Mouse (Mus musculus) MEL (cell line): ENCODE measurements around the gene Cabp4. TPM values are rescaled to one million over a fixed set of nuclear protein-coding genes. Genes with fewer than 3 reads are reported as not detected.

Experiments used
- DNase-seq: peaks from one replicate; pipeline ENCODE4 v3.0.0; 2011; ENCODE audit warnings: low read depth, low spot score
- H3K27ac ChIP-seq: 2 replicates; pipeline ENCODE4 v1.5.1; 2012; ENCODE audit warnings: low read depth, mild to moderate bottlenecking, control low read depth, low read length, moderate library complexity; ENCODE audit not compliant: control insufficient read depth
- H3K27me3 ChIP-seq, 2 experiments: fragments of 150-350 bp in 1 of 2; sonication (generic) in 1 of 2; 2 replicates each; pipeline ENCODE4 v1.6.1; 2012; ENCODE audit warnings: low read length in 2 of 2, mild to moderate bottlenecking in 2 of 2, improper control_type of control experiment in 1 of 2, moderate library complexity in 1 of 2; ENCODE audit not compliant: insufficient read depth in 2 of 2, control insufficient read depth in 1 of 2
- H3K36me3 ChIP-seq, 2 experiments: 2 replicates each; pipeline ENCODE4 v1.6.1; 2012 to 2014; ENCODE audit warnings: low read length in 2 of 2, improper control_type of control experiment in 1 of 2, inconsistent platforms in 1 of 2, mild to moderate bottlenecking in 1 of 2; ENCODE audit not compliant: insufficient read depth in 2 of 2, control insufficient read depth in 1 of 2
- H3K4me1 ChIP-seq, 2 experiments: fragments of 150-350 bp in 1 of 2; sonication (generic) in 1 of 2; 2 replicates each; pipeline ENCODE4 v1.6.1; 2012; ENCODE audit warnings: low read length in 2 of 2, improper control_type of control experiment in 1 of 2, mild to moderate bottlenecking in 1 of 2; ENCODE audit not compliant: insufficient read depth in 2 of 2, control insufficient read depth in 1 of 2
- H3K4me3 ChIP-seq, 2 experiments: fragments of 150-350 bp in 1 of 2; sonication (generic) in 1 of 2; 2 replicates each; pipeline ENCODE4 v1.5.1; 2012; ENCODE audit warnings: low read depth in 2 of 2, low read length in 2 of 2, mild to moderate bottlenecking in 2 of 2, moderate library complexity in 2 of 2, control low read depth in 1 of 2, improper control_type of control experiment in 1 of 2; ENCODE audit not compliant: control insufficient read depth in 1 of 2, insufficient read depth in 1 of 2
- H3K79me2 ChIP-seq: 2 replicates; pipeline ENCODE4 v1.6.1; 2012; ENCODE audit warnings: mild to moderate bottlenecking, low read length, moderate library complexity; ENCODE audit not compliant: control insufficient read depth, poor library complexity, insufficient read depth
- H3K9ac ChIP-seq: 2 replicates; pipeline ENCODE4 v1.6.1; 2012; ENCODE audit warnings: low read depth, mild to moderate bottlenecking, control low read depth, low read length, moderate library complexity; ENCODE audit not compliant: control insufficient read depth, poor library complexity, severe bottlenecking
- H3K9me3 ChIP-seq: fragments of 150-350 bp; sonication (generic); replicated peaks from 2 replicates; pipeline ENCODE4 v1.6.1; 2012; ENCODE audit warnings: mild to moderate bottlenecking, low read length, improper control_type of control experiment, moderate library complexity; ENCODE audit not compliant: insufficient read depth
- BHLHE40 ChIP-seq: IDR thresholded peaks from 2 replicates; pipeline ENCODE4 v1.6.1; 2012; ENCODE audit warnings: low read depth, mild to moderate bottlenecking, inconsistent platforms, low read length, improper control_type of control experiment, borderline replicate concordance
- CHD1 ChIP-seq: IDR thresholded peaks from 2 replicates; pipeline ENCODE4 v1.6.1; 2012; ENCODE audit warnings: low read depth, mild to moderate bottlenecking, inconsistent platforms, low read length, improper control_type of control experiment
- CTCF ChIP-seq, 3 experiments: IDR thresholded peaks in 2 of 3; conservative IDR thresholded peaks in 1 of 3; 2 replicates each; pipeline ENCODE4 v1.5.1; 2011 to 2012; ENCODE audit warnings: low read length in 3 of 3, low read depth in 2 of 3, mild to moderate bottlenecking in 2 of 3, improper control_type of control experiment in 1 of 3, inconsistent platforms in 1 of 3, mixed read lengths in 1 of 3, moderate library complexity in 1 of 3; ENCODE audit not compliant: control insufficient read depth in 1 of 3, insufficient read depth in 1 of 3, poor library complexity in 1 of 3, severe bottlenecking in 1 of 3
- ETS1 ChIP-seq: IDR thresholded peaks from 2 replicates; pipeline ENCODE4 v1.6.1; 2012; ENCODE audit warnings: low read depth, mild to moderate bottlenecking, inconsistent platforms, low read length, improper control_type of control experiment, moderate library complexity
- GABPA ChIP-seq: IDR thresholded peaks from 2 replicates; pipeline ENCODE4 v1.6.1; 2012; ENCODE audit warnings: low read depth, mild to moderate bottlenecking, inconsistent platforms, low read length, improper control_type of control experiment, moderate library complexity
- GATA1 ChIP-seq: IDR thresholded peaks from 2 replicates; pipeline ENCODE4 v1.6.1; 2011; ENCODE audit warnings: low read depth, low read length, improper control_type of control experiment
- HCFC1 ChIP-seq: IDR thresholded peaks from 2 replicates; pipeline ENCODE4 v1.6.1; 2012; ENCODE audit warnings: low read depth, mild to moderate bottlenecking, inconsistent platforms, low read length, improper control_type of control experiment, moderate library complexity
- MAZ ChIP-seq: IDR thresholded peaks from 2 replicates; pipeline ENCODE4 v1.6.1; 2012; ENCODE audit warnings: low read depth, mild to moderate bottlenecking, inconsistent platforms, low read length, improper control_type of control experiment
- MXI1 ChIP-seq: IDR thresholded peaks from 2 replicates; pipeline ENCODE4 v1.6.1; 2011; ENCODE audit warnings: mild to moderate bottlenecking, low read depth, low read length, improper control_type of control experiment
- MYC ChIP-seq: IDR thresholded peaks from 2 replicates; pipeline ENCODE4 v1.6.1; 2011; ENCODE audit warnings: low read depth, mild to moderate bottlenecking, low read length, improper control_type of control experiment, moderate library complexity
- NELFE ChIP-seq: IDR thresholded peaks from 2 replicates; pipeline ENCODE4 v1.6.1; 2011; ENCODE audit warnings: low read depth, low read length, improper control_type of control experiment
- NRF1 ChIP-seq: IDR thresholded peaks from 2 replicates; pipeline ENCODE4 v1.6.1; 2014; ENCODE audit warnings: low read depth, mild to moderate bottlenecking, inconsistent platforms, low read length, improper control_type of control experiment, moderate library complexity; ENCODE audit not compliant: poor library complexity, insufficient read depth, severe bottlenecking
- RAD21 ChIP-seq: IDR thresholded peaks from 2 replicates; pipeline ENCODE4 v1.6.1; 2011; ENCODE audit warnings: mild to moderate bottlenecking, low read depth, low read length, improper control_type of control experiment
- SIN3A ChIP-seq: IDR thresholded peaks from 2 replicates; pipeline ENCODE4 v1.6.1; 2012; ENCODE audit warnings: low read length, improper control_type of control experiment, inconsistent platforms
- SMC3 ChIP-seq: IDR thresholded peaks from 2 replicates; pipeline ENCODE4 v1.6.1; 2011; ENCODE audit warnings: low read depth, low read length, improper control_type of control experiment
- TCF12 ChIP-seq: IDR thresholded peaks from 2 replicates; pipeline ENCODE4 v1.6.1; 2014; ENCODE audit warnings: low read depth, mild to moderate bottlenecking, inconsistent platforms, low read length, improper control_type of control experiment, moderate library complexity
- ZC3H11A ChIP-seq: IDR thresholded peaks from 2 replicates; pipeline ENCODE4 v1.6.1; 2012; ENCODE audit warnings: low read depth, mild to moderate bottlenecking, inconsistent platforms, low read length, improper control_type of control experiment
- ZMIZ1 ChIP-seq: IDR thresholded peaks from 2 replicates; pipeline ENCODE4 v1.6.1; 2012; ENCODE audit warnings: low read depth, mild to moderate bottlenecking, inconsistent platforms, low read length, improper control_type of control experiment, moderate library complexity
- polyA plus RNA-seq, 2 experiments: library from polyadenylated mRNA; stranded (reverse) in 1 of 2; unstranded in 1 of 2; fragments of >175 nt in 1 of 2; fragments of >200 nt in 1 of 2; gene quantifications; 2 replicates each; pipeline versions ENCODE4 v1.2.1 to v1.2.4; 2012; ENCODE audit warnings: low replicate concordance in 2 of 2, low read depth in 1 of 2; ENCODE audit not compliant: insufficient read length in 2 of 2, insufficient read depth in 1 of 2, missing spikeins in 1 of 2
- total RNA-seq: library from RNA; depleted of rRNA; stranded (reverse); fragments of 300-350 nt; gene quantifications from 2 replicates; pipeline ENCODE4 v1.2.3, GENCODE M21; 2012

The Cabp4 gene
- total and polyA plus RNA-seq, 3 experiments = 0.08 to 0.24 TPM; not detected in 1

- DNase-seq = peak; percentile 94
- peaks cover 0 to 13% of the 10 kb centered on the region in 2 experiments; a peak in 2 of 4 replicates for H3K36me3 ChIP-seq
- H3K27ac ChIP-seq = peak overlapping the region; percentile 44
- TF ChIP-seq MYC (peak; percentile 54; the same call in 1 of the 2 replicates), SMC3 (peak; percentile 98), ETS1 (peak; percentile 55; the same call in 1 of the 2 replicates), SIN3A (peak; percentile 89), TCF12 (no peak), NRF1 (0 out of 2 replicates have a peak, but pooled peaks have one; percentile 3), CHD1 (no peak), MXI1 (peak; percentile 64), ZMIZ1 (no peak), GABPA (no peak), CTCF (IDR thresholded peaks at IDR 0.05 in 2 of 3, conservative IDR thresholded peaks at IDR 0.05 in 1 of 3; ENCODE audit: control insufficient read depth in 1 of 3, insufficient read depth in 1 of 3, low read depth in 2 of 3, low read length in 3 of 3, poor library complexity in 1 of 3, severe bottlenecking in 1 of 3) (peak; percentile 94 to 98 (median 95)), NELFE (0 out of 2 replicates have a peak, but pooled peaks have one; percentile 13), BHLHE40 (no peak), ZC3H11A (peak; percentile 87), GATA1 (no peak), RAD21 (peak; percentile 83), MAZ (0 out of 2 replicates have a peak, but pooled peaks have one; percentile 45), HCFC1 (peak; percentile 52; the same call in 1 of the 2 replicates)
- TF ChIP-seq, all 39 proteins: peak for 12
- peak overlapping the region; percentile 74 to 99; a peak in 3 of 4 replicates for H3K4me3 ChIP-seq
- H3K27me3 ChIP-seq = no peaks in the 10 kb centered on the region
- H3K9ac ChIP-seq = peak overlapping the region; percentile 74
- H3K4me1 ChIP-seq = peaks cover 0 to 21% of the 10 kb centered on the region in 2 experiments; a peak in 3 of 4 replicates
- H3K79me2 ChIP-seq = peaks cover 8% of the 10 kb centered on the region
- no peaks in the 10 kb centered on the region for H3K9me3 ChIP-seq
Observed at GRCm38 (mm10) chr19:4099056-4099455, 44.8 kb downstream of the Cabp4 start.

- no peak for DNase-seq
- Histone ChIP-seq H3K27me3 (no peaks in the 10 kb centered on the region), H3K9ac (0 out of 2 replicates have a peak overlapping the region, but pooled peaks have one; percentile 80), H3K27ac (no peak overlapping the region), H3K36me3 (peaks cover 0 to 13% of the 10 kb centered on the region in 2 experiments; a peak in 2 of 4 replicates), H3K4me3 (no peak overlapping the region; a peak in 1 of 4 replicates), H3K79me2 (peaks cover 8% of the 10 kb centered on the region), H3K4me1 (peaks cover 0 to 21% of the 10 kb centered on the region in 2 experiments; a peak in 3 of 4 replicates), H3K9me3 (no peaks in the 10 kb centered on the region)
- TF ChIP-seq NELFE = no peak
Observed at GRCm38 (mm10) chr19:4098426-4098825, 45.4 kb downstream of the Cabp4 start.
